Mouse (Mus musculus) MEL (cell line): Measurements from ENCODE around the gene Evc2. TPM values are rescaled to one million over a fixed set of nuclear protein-coding genes. Genes with fewer than 3 reads are reported as not detected.

ENCODE experiments used
- DNase-seq: peaks from one replicate; pipeline ENCODE4 v3.0.0; 2011; ENCODE audit warnings: low read depth, low spot score
- H3K27ac ChIP-seq: 2 replicates; pipeline ENCODE4 v1.5.1; 2012; ENCODE audit warnings: low read depth, mild to moderate bottlenecking, control low read depth, low read length, moderate library complexity; ENCODE audit not compliant: control insufficient read depth
- H3K27me3 ChIP-seq, 2 experiments: fragments of 150-350 bp in 1 of 2; sonication (generic) in 1 of 2; 2 replicates each; pipeline ENCODE4 v1.6.1; 2012; ENCODE audit warnings: low read length in 2 of 2, mild to moderate bottlenecking in 2 of 2, improper control_type of control experiment in 1 of 2, moderate library complexity in 1 of 2; ENCODE audit not compliant: insufficient read depth in 2 of 2, control insufficient read depth in 1 of 2
- H3K36me3 ChIP-seq, 2 experiments: 2 replicates each; pipeline ENCODE4 v1.6.1; 2012 to 2014; ENCODE audit warnings: low read length in 2 of 2, improper control_type of control experiment in 1 of 2, inconsistent platforms in 1 of 2, mild to moderate bottlenecking in 1 of 2; ENCODE audit not compliant: insufficient read depth in 2 of 2, control insufficient read depth in 1 of 2
- H3K4me1 ChIP-seq, 2 experiments: fragments of 150-350 bp in 1 of 2; sonication (generic) in 1 of 2; 2 replicates each; pipeline ENCODE4 v1.6.1; 2012; ENCODE audit warnings: low read length in 2 of 2, improper control_type of control experiment in 1 of 2, mild to moderate bottlenecking in 1 of 2; ENCODE audit not compliant: insufficient read depth in 2 of 2, control insufficient read depth in 1 of 2
- H3K4me3 ChIP-seq, 2 experiments: fragments of 150-350 bp in 1 of 2; sonication (generic) in 1 of 2; 2 replicates each; pipeline ENCODE4 v1.5.1; 2012; ENCODE audit warnings: low read depth in 2 of 2, low read length in 2 of 2, mild to moderate bottlenecking in 2 of 2, moderate library complexity in 2 of 2, control low read depth in 1 of 2, improper control_type of control experiment in 1 of 2; ENCODE audit not compliant: control insufficient read depth in 1 of 2, insufficient read depth in 1 of 2
- H3K79me2 ChIP-seq: 2 replicates; pipeline ENCODE4 v1.6.1; 2012; ENCODE audit warnings: mild to moderate bottlenecking, low read length, moderate library complexity; ENCODE audit not compliant: control insufficient read depth, poor library complexity, insufficient read depth
- H3K9ac ChIP-seq: 2 replicates; pipeline ENCODE4 v1.6.1; 2012; ENCODE audit warnings: low read depth, mild to moderate bottlenecking, control low read depth, low read length, moderate library complexity; ENCODE audit not compliant: control insufficient read depth, poor library complexity, severe bottlenecking
- H3K9me3 ChIP-seq: fragments of 150-350 bp; sonication (generic); replicated peaks from 2 replicates; pipeline ENCODE4 v1.6.1; 2012; ENCODE audit warnings: mild to moderate bottlenecking, low read length, improper control_type of control experiment, moderate library complexity; ENCODE audit not compliant: insufficient read depth
- CHD1 ChIP-seq: IDR thresholded peaks from 2 replicates; pipeline ENCODE4 v1.6.1; 2012; ENCODE audit warnings: low read depth, mild to moderate bottlenecking, inconsistent platforms, low read length, improper control_type of control experiment
- CHD2 ChIP-seq: IDR thresholded peaks from 2 replicates; pipeline ENCODE4 v1.6.1; 2011; ENCODE audit warnings: low read length, improper control_type of control experiment
- E2F4 ChIP-seq: IDR thresholded peaks from 2 replicates; pipeline ENCODE4 v1.6.1; 2011; ENCODE audit warnings: low read depth, low read length, improper control_type of control experiment, borderline replicate concordance
- ELF1 ChIP-seq: IDR thresholded peaks from 2 replicates; pipeline ENCODE4 v1.6.1; 2014; ENCODE audit warnings: low read depth, mild to moderate bottlenecking, inconsistent platforms, low read length, improper control_type of control experiment, moderate library complexity
- EP300 ChIP-seq, 2 experiments: IDR thresholded peaks; 2 replicates each; pipeline ENCODE4 v1.6.1; 2011; ENCODE audit warnings: improper control_type of control experiment in 2 of 2, low read length in 2 of 2, low read depth in 1 of 2, mild to moderate bottlenecking in 1 of 2
- ETS1 ChIP-seq: IDR thresholded peaks from 2 replicates; pipeline ENCODE4 v1.6.1; 2012; ENCODE audit warnings: low read depth, mild to moderate bottlenecking, inconsistent platforms, low read length, improper control_type of control experiment, moderate library complexity
- KAT2A ChIP-seq: conservative IDR thresholded peaks from 2 replicates; pipeline ENCODE4 v1.6.1; 2012; ENCODE audit warnings: low read depth, low read length, improper control_type of control experiment, inconsistent platforms
- MXI1 ChIP-seq: IDR thresholded peaks from 2 replicates; pipeline ENCODE4 v1.6.1; 2011; ENCODE audit warnings: mild to moderate bottlenecking, low read depth, low read length, improper control_type of control experiment
- MYB ChIP-seq: IDR thresholded peaks from 2 replicates; pipeline ENCODE4 v1.6.1; 2011; ENCODE audit warnings: mild to moderate bottlenecking, low read depth, low read length, improper control_type of control experiment
- MYC ChIP-seq: IDR thresholded peaks from 2 replicates; pipeline ENCODE4 v1.6.1; 2011; ENCODE audit warnings: low read depth, mild to moderate bottlenecking, low read length, improper control_type of control experiment, moderate library complexity
- NELFE ChIP-seq: IDR thresholded peaks from 2 replicates; pipeline ENCODE4 v1.6.1; 2011; ENCODE audit warnings: low read depth, low read length, improper control_type of control experiment
- POLR2AphosphoS2 ChIP-seq: IDR thresholded peaks from 2 replicates; pipeline ENCODE4 v1.6.1; 2011; ENCODE audit warnings: low read length, improper control_type of control experiment
- POLR2AphosphoS5 ChIP-seq: IDR thresholded peaks from 2 replicates; pipeline ENCODE4 v1.6.1; 2012; ENCODE audit warnings: low read depth, borderline replicate concordance, mild to moderate bottlenecking, inconsistent platforms, low read length, moderate library complexity, mixed read lengths
- RCOR1 ChIP-seq: IDR thresholded peaks from 2 replicates; pipeline ENCODE4 v1.6.1; 2012; ENCODE audit warnings: low read depth, mild to moderate bottlenecking, inconsistent platforms, low read length, improper control_type of control experiment
- SIN3A ChIP-seq: IDR thresholded peaks from 2 replicates; pipeline ENCODE4 v1.6.1; 2012; ENCODE audit warnings: low read length, improper control_type of control experiment, inconsistent platforms
- TBP ChIP-seq: IDR thresholded peaks from 2 replicates; pipeline ENCODE4 v1.8.0; 2011; ENCODE audit warnings: low read depth, low read length, improper control_type of control experiment
- USF2 ChIP-seq, 2 experiments: IDR thresholded peaks; 2 replicates each; pipeline ENCODE4 v1.6.1; 2011 to 2012; ENCODE audit warnings: improper control_type of control experiment in 2 of 2, low read length in 2 of 2, borderline replicate concordance in 1 of 2, inconsistent platforms in 1 of 2, low read depth in 1 of 2, mild to moderate bottlenecking in 1 of 2; ENCODE audit not compliant: insufficient read depth in 1 of 2
- ZC3H11A ChIP-seq: IDR thresholded peaks from 2 replicates; pipeline ENCODE4 v1.6.1; 2012; ENCODE audit warnings: low read depth, mild to moderate bottlenecking, inconsistent platforms, low read length, improper control_type of control experiment
- ZMIZ1 ChIP-seq: IDR thresholded peaks from 2 replicates; pipeline ENCODE4 v1.6.1; 2012; ENCODE audit warnings: low read depth, mild to moderate bottlenecking, inconsistent platforms, low read length, improper control_type of control experiment, moderate library complexity
- ZNF384 ChIP-seq: IDR thresholded peaks from 2 replicates; pipeline ENCODE4 v1.6.1; 2012; ENCODE audit warnings: low read depth, mild to moderate bottlenecking, inconsistent platforms, low read length, improper control_type of control experiment
- polyA plus RNA-seq, 2 experiments: library from polyadenylated mRNA; stranded (reverse) in 1 of 2; unstranded in 1 of 2; fragments of >175 nt in 1 of 2; fragments of >200 nt in 1 of 2; gene quantifications; 2 replicates each; pipeline versions ENCODE4 v1.2.1 to v1.2.4; 2012; ENCODE audit warnings: low replicate concordance in 2 of 2, low read depth in 1 of 2; ENCODE audit not compliant: insufficient read length in 2 of 2, insufficient read depth in 1 of 2, missing spikeins in 1 of 2
- total RNA-seq: library from RNA; depleted of rRNA; stranded (reverse); fragments of 300-350 nt; gene quantifications from 2 replicates; pipeline ENCODE4 v1.2.3, GENCODE M21; 2012

Gene Evc2
- total and polyA plus RNA-seq, 3 experiments: not detected

- Histone ChIP-seq H3K79me2 (no peaks in the 10 kb centered on the region), H3K9ac (no peak overlapping the region), H3K9me3 (no peaks in the 10 kb centered on the region), H3K36me3 (no peaks in the 10 kb centered on the region), H3K4me3 (no peak overlapping the region), H3K4me1 (no peaks in the 10 kb centered on the region), H3K27ac (no peak overlapping the region), H3K27me3 (no peaks in the 10 kb centered on the region)
- no peak for DNase-seq
- no peak for TF ChIP-seq EP300 (IDR thresholded peaks at IDR 0.05; ENCODE audit: low read depth in 1 of 2, low read length in 2 of 2)
- no peak for TF ChIP-seq SIN3A
- TF ChIP-seq ZMIZ1: no peak
- no peak for TF ChIP-seq MYC
- no peak for TF ChIP-seq CHD1
- TF ChIP-seq TBP: no peak
- no peak for TF ChIP-seq POLR2AphosphoS2
- TF ChIP-seq KAT2A: no peak
- no peak for TF ChIP-seq E2F4
- no peak for TF ChIP-seq MYB
- no peak for TF ChIP-seq USF2 (IDR thresholded peaks at IDR 0.05; ENCODE audit: borderline replicate concordance in 1 of 2, insufficient read depth in 1 of 2, low read depth in 1 of 2, low read length in 2 of 2)
- TF ChIP-seq ZC3H11A: no peak
- no peak for TF ChIP-seq RCOR1
- no peak for TF ChIP-seq ETS1
- TF ChIP-seq CHD2: no peak
- TF ChIP-seq MXI1: no peak
- no peak for TF ChIP-seq POLR2AphosphoS5
- TF ChIP-seq NELFE: no peak
- no peak for TF ChIP-seq ZNF384
Observed at GRCm38 (mm10) chr5:37377376-37377775, 39.1 kb downstream of the Evc2 start.

DNA sequence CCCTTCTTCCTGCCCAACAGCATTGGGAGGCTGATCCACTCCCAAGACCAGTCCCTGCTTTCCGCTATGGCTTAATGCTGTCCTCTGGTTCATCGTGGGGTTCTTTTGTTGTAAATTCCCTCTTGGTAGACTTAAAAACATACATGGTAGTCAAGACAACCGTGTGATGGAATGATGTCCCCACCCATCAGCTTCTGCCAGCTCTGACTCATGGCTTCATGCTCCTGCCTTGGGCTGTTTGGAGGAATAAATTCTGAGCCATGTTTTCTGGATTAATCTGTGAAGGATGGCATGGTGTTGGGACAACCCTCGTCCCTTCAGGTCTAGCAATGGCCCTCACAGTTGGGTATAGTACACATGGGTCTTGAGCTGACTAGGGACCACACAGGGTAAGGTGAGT, 42.3 kb downstream of the Evc2 start:
- no peak overlapping the region for H3K9ac ChIP-seq
- no peak overlapping the region for H3K4me3 ChIP-seq
- no peaks in the 10 kb centered on the region for H3K9me3 ChIP-seq
- DNase-seq: no peak
- no peaks in the 10 kb centered on the region for H3K36me3 ChIP-seq
- H3K27ac ChIP-seq: no peak overlapping the region
- TF ChIP-seq ETS1 (no peak), TBP (no peak), ZMIZ1 (no peak), MYB (no peak), ELF1 (no peak)
- no peaks in the 10 kb centered on the region for H3K27me3 ChIP-seq
- H3K79me2 ChIP-seq: no peaks in the 10 kb centered on the region
- H3K4me1 ChIP-seq: no peaks in the 10 kb centered on the region
